Mouse (Mus musculus) midbrain, embryonic 11.5 days (tissue): ENCODE measurements around the gene Mylip. TPM values are rescaled to one million over a fixed set of nuclear protein-coding genes. Genes with fewer than 3 reads are reported as not detected.
A peak's percentile ranks its signal among the peaks of the same experiment; 100 is the strongest.

Source experiments
- ATAC-seq: fragments of 200-750 bp; cut with Nextera tagmentation; 2 replicates; pipeline ENCODE4 v1.8.0; 2017; ENCODE audit warnings: moderate TSS enrichment, moderate library complexity; ENCODE audit not compliant: low FRiP score
- DNase-seq: peaks from one replicate; pipeline ENCODE4 v3.0.0; 2015; ENCODE audit warnings: low spot score; ENCODE audit errors: missing footprints
- H3K27ac ChIP-seq: fragments of 300-500 bp; sonication (generic); 2 replicates; pipeline ENCODE4 v1.5.1; 2014; ENCODE audit warnings: low read depth, low read length
- H3K27me3 ChIP-seq: fragments of 300-500 bp; sonication (generic); 2 replicates; pipeline ENCODE4 v1.6.1; 2014; ENCODE audit warnings: mild to moderate bottlenecking, low read length, moderate library complexity, mixed read lengths; ENCODE audit not compliant: control insufficient read depth, insufficient read depth
- H3K36me3 ChIP-seq: fragments of 300-500 bp; sonication (generic); 2 replicates; pipeline ENCODE4 v1.6.1; 2014; ENCODE audit warnings: mild to moderate bottlenecking, low read length, moderate library complexity, mixed read lengths; ENCODE audit not compliant: control insufficient read depth, insufficient read depth
- H3K4me1 ChIP-seq: fragments of 300-500 bp; sonication (generic); 2 replicates; pipeline ENCODE4 v1.6.1; 2014; ENCODE audit warnings: low read length; ENCODE audit not compliant: control insufficient read depth, insufficient read depth
- H3K4me2 ChIP-seq: fragments of 300-500 bp; sonication (generic); 2 replicates; pipeline ENCODE4 v1.6.1; 2014; ENCODE audit warnings: mild to moderate bottlenecking, moderate library complexity
- H3K4me3 ChIP-seq: fragments of 300-500 bp; sonication (generic); 2 replicates; pipeline ENCODE4 v1.5.1; 2014; ENCODE audit warnings: low read depth, low read length
- H3K9ac ChIP-seq: fragments of 300-500 bp; sonication (generic); 2 replicates; pipeline ENCODE4 v1.6.1; 2014; ENCODE audit warnings: low read length
- H3K9me3 ChIP-seq: fragments of 300-500 bp; sonication (generic); 2 replicates; pipeline ENCODE4 v1.6.1; 2016; ENCODE audit warnings: low read length; ENCODE audit not compliant: control insufficient read depth
- WGBS: fragments of 180-500 bp; shearing (Covaris S2); extraction: QIAGEN DNeasy Blood & Tissue Kit; methylation state at CpG from one replicate; pipeline ENCODE4 v1.1.7; 2014; 5-methylcytosine and 5-hydroxymethylcytosine counted together
- polyA plus RNA-seq: library from polyadenylated mRNA; unstranded; fragments of >200 nt; fragmentation: Nextera tagmentation; extraction: Ambion mirVana; gene quantifications from 2 replicates; pipeline ENCODE4 v1.2.1, GENCODE M21; 2014

Mylip gene
- polyA plus RNA-seq, 1 experiment from 2014 or later, result 3.9 TPM

- DNase-seq, result peak; percentile 10
- Histone ChIP-seq H3K4me3 (no peak overlapping the region), H3K4me1 (no peaks in the 10 kb centered on the region), H3K27me3 (no peaks in the 10 kb centered on the region), H3K4me2 (no peak overlapping the region), H3K9ac (no peak overlapping the region), H3K36me3 (no peaks in the 10 kb centered on the region), H3K27ac (no peak overlapping the region), H3K9me3 (no peaks in the 10 kb centered on the region; the same call in 1 of the 2 replicates)
- 88% methylated on average over 13 of the region's 13 CpGs for WGBS
- ATAC-seq, result no peak
These were observed 30.7 kb upstream of the Mylip start for GRCm38 (mm10) chr13:45358676-45359323.

GRCm38 (mm10) chr13:45365788-45366187, 23.8 kb upstream of the Mylip start:
- no peaks in the 10 kb centered on the region; the same call in 1 of the 2 replicates for H3K9me3 ChIP-seq
- no peaks in the 10 kb centered on the region for H3K36me3 ChIP-seq
- no peaks in the 10 kb centered on the region for H3K4me1 ChIP-seq
- H3K9ac ChIP-seq, result no peak overlapping the region
- no peak overlapping the region for H3K4me2 ChIP-seq
- WGBS, result 90% methylated on average over 10 of the region's 10 CpGs
- peak; percentile 76 for DNase-seq
- H3K4me3 ChIP-seq, result no peak overlapping the region
- H3K27me3 ChIP-seq, result no peaks in the 10 kb centered on the region
- no peak overlapping the region for H3K27ac ChIP-seq
- ATAC-seq, result no peak

- WGBS, result 79% methylated on average over 2 of the region's 2 CpGs
- ATAC-seq (no peak), DNase-seq (peak; percentile 49)
- Histone ChIP-seq H3K4me2 (no peak overlapping the region), H3K4me1 (no peaks in the 10 kb centered on the region), H3K9ac (no peak overlapping the region), H3K27ac (no peak overlapping the region), H3K9me3 (no peaks in the 10 kb centered on the region), H3K27me3 (no peaks in the 10 kb centered on the region), H3K36me3 (no peaks in the 10 kb centered on the region), H3K4me3 (no peak overlapping the region)
These were observed 17.9 kb upstream of the Mylip start for GRCm38 (mm10) chr13:45371673-45372072.

- Histone ChIP-seq H3K27me3 (no peaks in the 10 kb centered on the region), H3K4me3 (no peak overlapping the region), H3K9me3 (no peaks in the 10 kb centered on the region), H3K27ac (no peak overlapping the region), H3K4me2 (no peak overlapping the region), H3K9ac (no peak overlapping the region), H3K36me3 (no peaks in the 10 kb centered on the region), H3K4me1 (no peaks in the 10 kb centered on the region)
- WGBS, result 94% methylated on average over 2 of the region's 2 CpGs
- DNase-seq (no peak), ATAC-seq (no peak)
These were observed 17.1 kb upstream of the Mylip start for GRCm38 (mm10) chr13:45372456-45372855.

- no peaks in the 10 kb centered on the region for H3K9me3 ChIP-seq
- WGBS, result 32% methylated on average over 6 of the region's 6 CpGs
- H3K27ac ChIP-seq, result no peak overlapping the region
- no peaks in the 10 kb centered on the region for H3K36me3 ChIP-seq
- H3K9ac ChIP-seq, result no peak overlapping the region
- DNase-seq (peak; percentile 39), ATAC-seq (no peak)
- no peaks in the 10 kb centered on the region for H3K27me3 ChIP-seq
- H3K4me3 ChIP-seq, result no peak overlapping the region
- H3K4me1 ChIP-seq, result no peaks in the 10 kb centered on the region
- H3K4me2 ChIP-seq, result no peak overlapping the region
These were observed 14.7 kb upstream of the Mylip start for GRCm38 (mm10) chr13:45374846-45375245.

GRCm38 (mm10) chr13:45382208-45382607, 7.3 kb upstream of the Mylip start:
- Histone ChIP-seq H3K27ac (no peak overlapping the region), H3K27me3 (no peaks in the 10 kb centered on the region), H3K36me3 (no peaks in the 10 kb centered on the region), H3K4me3 (no peak overlapping the region), H3K4me2 (no peak overlapping the region), H3K4me1 (no peaks in the 10 kb centered on the region), H3K9ac (no peak overlapping the region), H3K9me3 (no peaks in the 10 kb centered on the region)
- ATAC-seq (no peak), DNase-seq (peak; percentile 61)
- WGBS, result 88% methylated on average over 7 of the region's 7 CpGs

- no peaks in the 10 kb centered on the region for H3K9me3 ChIP-seq
- no peaks in the 10 kb centered on the region for H3K36me3 ChIP-seq
- no peak overlapping the region for H3K4me2 ChIP-seq
- H3K27ac ChIP-seq, result no peak overlapping the region
- no peak overlapping the region for H3K9ac ChIP-seq
- ATAC-seq (no peak), DNase-seq (peak; percentile 60)
- no peak overlapping the region for H3K4me3 ChIP-seq
- no peaks in the 10 kb centered on the region for H3K4me1 ChIP-seq
- H3K27me3 ChIP-seq, result 0 out of 2 replicates have a peak, but pooled peaks cover 2% of the 10 kb centered on the region
- whole genome bisulfite sequencing, result 79% methylated on average over 2 of the region's 2 CpGs
These were observed 4.9 kb upstream of the Mylip start for GRCm38 (mm10) chr13:45384636-45385035.

GRCm38 (mm10) chr13:45385521-45385920, 4.0 kb upstream of the Mylip start:
- no peak for ATAC-seq
- H3K9me3 ChIP-seq, result no peaks in the 10 kb centered on the region
- H3K9ac ChIP-seq, result no peak overlapping the region
- no peaks in the 10 kb centered on the region for H3K36me3 ChIP-seq
- 90% methylated on average over 6 of the region's 6 CpGs for WGBS
- no peak for DNase-seq
- no peak overlapping the region for H3K27ac ChIP-seq
- H3K27me3 ChIP-seq, result peaks cover 2% of the 10 kb centered on the region; the same call in 1 of the 2 replicates
- peaks cover 6% of the 10 kb centered on the region for H3K4me1 ChIP-seq
- no peak overlapping the region for H3K4me2 ChIP-seq
- no peak overlapping the region for H3K4me3 ChIP-seq

GRCm38 (mm10) chr13:45386253-45386652, 3.3 kb upstream of the Mylip start:
- WGBS, result 93% methylated on average over 14 of the region's 14 CpGs

More at GRCm38 (mm10) chr13:45386253-45386652, 3.3 kb upstream of the Mylip start:
- Histone ChIP-seq H3K36me3 (no peaks in the 10 kb centered on the region), H3K9ac (no peak overlapping the region), H3K4me3 (no peak overlapping the region), H3K9me3 (no peaks in the 10 kb centered on the region), H3K27me3 (peaks cover 6% of the 10 kb centered on the region), H3K4me2 (no peak overlapping the region), H3K27ac (no peak overlapping the region), H3K4me1 (peaks cover 6% of the 10 kb centered on the region)
- ATAC-seq, result no peak
- DNase-seq, result peak; percentile 21
